Mouse (Mus musculus) heart, embryonic 15.5 days (tissue): ENCODE measurements around the gene Sytl1. TPM values are rescaled to one million over a fixed set of nuclear protein-coding genes. Genes with fewer than 3 reads are reported as not detected.

ENCODE experiments used
- ATAC-seq: fragments of 200-750 bp; cut with Nextera tagmentation; replicated peaks from 2 replicates; pipeline ENCODE4 v1.8.0; 2017; ENCODE audit warnings: low read depth, moderate TSS enrichment; ENCODE audit not compliant: insufficient number of reproducible peaks, insufficient read depth, low FRiP score
- H3K27ac ChIP-seq: fragments of 300-500 bp; sonication (generic); 2 replicates; pipeline ENCODE4 v1.5.1; 2015; ENCODE audit warnings: mild to moderate bottlenecking, inconsistent platforms
- H3K27me3 ChIP-seq: fragments of 300-500 bp; sonication (generic); 2 replicates; pipeline ENCODE4 v1.6.1; 2015; ENCODE audit warnings: inconsistent platforms
- H3K36me3 ChIP-seq: fragments of 300-500 bp; sonication (generic); 2 replicates; pipeline ENCODE4 v1.6.1; 2015; ENCODE audit warnings: mild to moderate bottlenecking, inconsistent platforms
- H3K4me1 ChIP-seq: fragments of 300-500 bp; sonication (generic); replicated peaks from 2 replicates; pipeline ENCODE4 v1.6.1; 2015; ENCODE audit warnings: inconsistent platforms
- H3K4me2 ChIP-seq: fragments of 300-500 bp; sonication (generic); 2 replicates; pipeline ENCODE4 v1.6.1; 2015; ENCODE audit warnings: inconsistent platforms, mild to moderate bottlenecking, moderate library complexity
- H3K4me3 ChIP-seq: fragments of 300-500 bp; sonication (generic); 2 replicates; pipeline ENCODE4 v1.5.1; 2015; ENCODE audit warnings: mild to moderate bottlenecking, inconsistent platforms
- H3K9ac ChIP-seq: fragments of 300-500 bp; sonication (generic); 2 replicates; pipeline ENCODE4 v1.6.1; 2015; ENCODE audit warnings: mild to moderate bottlenecking, inconsistent platforms
- H3K9me3 ChIP-seq: fragments of 300-500 bp; sonication (generic); replicated peaks from 2 replicates; pipeline ENCODE4 v1.6.1; 2016; ENCODE audit warnings: inconsistent platforms
- WGBS: fragments of 180-500 bp; shearing (Covaris S2); methylation state at CpG from one replicate; pipeline ENCODE4 v1.1.7; 2015; ENCODE audit warnings: mixed read lengths; 5-methylcytosine and 5-hydroxymethylcytosine counted together
- polyA plus RNA-seq: library from polyadenylated mRNA; unstranded; fragments of >200 nt; fragmentation: Nextera tagmentation; extraction: Ambion mirVana; gene quantifications from 2 replicates; pipeline ENCODE4 v1.2.1, GENCODE M21; 2015

Sytl1 gene
- polyA plus RNA-seq, 1 experiment from 2014 or later: 0.96 TPM

GRCm38 (mm10) chr4:133278482-133278881, 15.6 kb upstream of the Sytl1 start:
- WGBS: 84% methylated on average over 3 of the region's 3 CpGs
- Histone ChIP-seq H3K9ac (no peak overlapping the region), H3K27ac (peak overlapping the region; percentile 92), H3K4me1 (peaks cover 38% of the 10 kb centered on the region), H3K27me3 (no peaks in the 10 kb centered on the region), H3K9me3 (no peaks in the 10 kb centered on the region), H3K4me2 (peak overlapping the region; percentile 77), H3K36me3 (no peaks in the 10 kb centered on the region), H3K4me3 (no peak overlapping the region; the same call in 1 of the 2 replicates)
- ATAC-seq: no peak

- Histone ChIP-seq H3K9ac (peak overlapping the region; percentile 61), H3K27me3 (no peaks in the 10 kb centered on the region), H3K27ac (peak overlapping the region; percentile 92), H3K36me3 (no peaks in the 10 kb centered on the region), H3K4me2 (peak overlapping the region; percentile 77), H3K9me3 (no peaks in the 10 kb centered on the region), H3K4me3 (peak overlapping the region; percentile 67), H3K4me1 (peaks cover 38% of the 10 kb centered on the region)
- ATAC-seq: no peak
- WGBS: 19% methylated on average over 6 of the region's 6 CpGs
Measured at GRCm38 (mm10) chr4:133278067-133278466, 15.2 kb upstream of the Sytl1 start.

DNA sequence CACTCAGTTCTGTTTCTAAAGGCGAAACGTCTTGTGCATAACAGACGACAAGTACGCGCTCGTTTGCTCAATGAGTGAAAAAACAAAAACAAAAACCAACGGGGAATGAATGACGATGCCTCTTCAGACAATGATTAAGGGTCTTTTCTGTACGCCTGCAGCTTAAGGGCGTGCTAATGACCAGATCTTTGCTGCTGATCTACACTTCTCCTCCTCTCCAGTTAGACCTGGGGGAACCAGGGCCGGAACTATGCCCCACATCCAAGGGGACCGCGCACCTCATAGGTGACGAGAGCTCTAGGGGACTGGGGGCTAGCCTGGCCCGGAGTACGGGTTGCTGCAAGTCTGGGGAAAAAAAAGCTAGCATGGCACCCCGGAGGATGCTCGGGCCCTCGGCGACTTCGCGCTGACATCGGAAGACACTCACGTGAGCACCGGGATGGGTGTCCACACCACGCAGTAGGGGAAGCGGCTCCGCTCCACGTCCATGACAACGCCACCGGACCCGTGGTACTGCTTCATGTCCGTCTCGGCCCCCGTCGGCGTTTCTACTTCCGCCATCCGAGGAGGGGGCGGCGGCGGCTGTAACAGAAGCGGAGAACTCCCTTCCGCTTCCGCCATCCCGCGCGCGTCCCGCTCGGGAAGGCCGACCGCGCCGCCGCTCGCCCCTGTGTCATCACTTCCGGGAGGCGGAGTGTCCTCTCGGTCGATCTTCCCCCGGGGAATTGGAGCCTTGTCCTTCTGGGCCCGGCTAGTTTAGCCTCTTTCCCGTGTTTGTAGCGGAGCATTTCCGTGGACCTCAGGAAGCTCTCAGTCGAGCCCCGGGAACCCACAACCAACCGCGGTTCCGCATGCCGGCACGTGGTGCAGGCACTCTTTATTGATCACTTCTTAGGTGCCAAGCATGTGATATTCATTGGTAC, 14.5 kb upstream of the Sytl1 start, which contains the start of gene Tmem222:
Gene Tmem222 (minus strand): TSS at position 689 of the 923 bp plus-strand sequence.
- H3K4me2 ChIP-seq: peak within 1 kb of the TSS; percentile 77
- WGBS: under 1% methylated on average over 73 of the region's 73 CpGs
- peaks cover 34% of the 10 kb centered on the region for H3K4me1 ChIP-seq
- no peaks in the 10 kb centered on the region for H3K36me3 ChIP-seq
- peak; percentile 91 for ATAC-seq
- peak within 1 kb of the TSS; percentile 61 for H3K9ac ChIP-seq
- H3K4me3 ChIP-seq: peak within 1 kb of the TSS; percentile 67
- H3K9me3 ChIP-seq: no peaks in the 10 kb centered on the region
- no peaks in the 10 kb centered on the region for H3K27me3 ChIP-seq
- peak within 1 kb of the TSS; percentile 92 for H3K27ac ChIP-seq

DNA sequence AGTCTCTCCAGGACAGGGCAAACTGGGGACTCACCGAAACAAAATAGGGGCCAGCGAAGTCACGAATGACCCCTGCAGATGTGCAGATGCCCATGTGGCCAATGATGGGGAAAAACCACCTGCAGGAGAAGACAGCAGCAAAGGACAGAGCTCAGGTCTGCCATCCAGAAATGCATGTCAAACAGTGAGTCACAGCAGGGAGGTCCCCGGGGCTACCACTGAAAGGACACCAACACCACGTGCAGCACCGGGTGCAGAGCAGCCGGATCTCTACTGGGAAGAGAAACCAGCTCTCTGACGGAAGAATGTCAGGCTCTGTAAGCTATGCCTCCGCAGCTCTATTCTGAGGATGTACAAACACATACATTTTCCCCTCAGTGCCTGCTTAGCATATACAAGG, 8.0 kb upstream of the Sytl1 start:
- ATAC-seq: no peak
- Histone ChIP-seq H3K9ac (no peak overlapping the region), H3K36me3 (peaks cover 37% of the 10 kb centered on the region), H3K4me2 (no peak overlapping the region), H3K27me3 (no peaks in the 10 kb centered on the region), H3K4me3 (no peak overlapping the region), H3K27ac (no peak overlapping the region), H3K4me1 (peaks cover 11% of the 10 kb centered on the region), H3K9me3 (no peaks in the 10 kb centered on the region)
- 89% methylated on average over 9 of the region's 9 CpGs for WGBS

- no peak for ATAC-seq
- no peak overlapping the region for H3K27ac ChIP-seq
- peaks cover 50% of the 10 kb centered on the region for H3K36me3 ChIP-seq
- 76% methylated on average over 3 of the region's 3 CpGs for WGBS
- no peaks in the 10 kb centered on the region for H3K27me3 ChIP-seq
- H3K4me1 ChIP-seq: peaks cover 7% of the 10 kb centered on the region
- no peak overlapping the region for H3K9ac ChIP-seq
- H3K4me3 ChIP-seq: no peak overlapping the region
- H3K4me2 ChIP-seq: no peak overlapping the region
- no peaks in the 10 kb centered on the region for H3K9me3 ChIP-seq
Measured at GRCm38 (mm10) chr4:133269596-133269995, 6.7 kb upstream of the Sytl1 start.

- peaks cover 7% of the 10 kb centered on the region for H3K4me1 ChIP-seq
- 84% methylated on average over 3 of the region's 3 CpGs for WGBS
- no peak overlapping the region for H3K4me2 ChIP-seq
- H3K9ac ChIP-seq: no peak overlapping the region
- ATAC-seq: no peak
- H3K27me3 ChIP-seq: no peaks in the 10 kb centered on the region
- peaks cover 53% of the 10 kb centered on the region for H3K36me3 ChIP-seq
- no peak overlapping the region for H3K4me3 ChIP-seq
- no peaks in the 10 kb centered on the region for H3K9me3 ChIP-seq
- H3K27ac ChIP-seq: no peak overlapping the region
Measured at GRCm38 (mm10) chr4:133268931-133269330, 6.0 kb upstream of the Sytl1 start.

DNA sequence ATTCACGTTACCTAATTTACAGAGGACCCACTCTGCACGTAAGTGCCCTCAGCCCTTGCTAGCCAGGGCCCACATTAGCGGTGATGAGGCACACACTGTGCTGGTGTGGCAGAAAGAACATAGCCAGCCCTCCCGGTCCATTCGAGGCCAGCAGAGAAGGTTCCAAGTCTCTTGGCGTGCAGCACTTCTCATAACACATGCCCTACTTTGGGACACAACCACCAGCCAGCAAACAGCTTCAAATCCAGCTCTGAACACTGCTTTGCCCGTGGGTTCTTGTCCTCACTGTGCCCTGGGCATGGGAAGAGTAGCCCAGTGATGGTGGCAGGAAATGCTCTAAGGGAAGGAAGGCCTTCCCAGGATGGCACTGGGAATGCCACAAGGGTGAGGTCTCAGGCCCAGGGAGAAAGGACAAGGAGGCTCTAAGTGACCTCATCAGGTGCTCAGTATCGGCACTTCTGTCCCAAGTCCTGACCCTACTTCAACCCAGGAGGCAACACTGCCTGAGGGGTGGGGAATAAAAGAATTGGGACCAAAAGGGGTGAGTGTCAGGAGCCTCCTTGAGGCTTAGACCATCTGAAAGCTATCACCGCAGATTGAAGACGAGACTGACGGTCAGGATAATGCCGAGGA, 3.5 kb upstream of the Sytl1 start:
- Histone ChIP-seq H3K4me2 (no peak overlapping the region), H3K4me3 (no peak overlapping the region), H3K9ac (no peak overlapping the region), H3K27ac (no peak overlapping the region), H3K4me1 (peaks cover 4% of the 10 kb centered on the region), H3K9me3 (no peaks in the 10 kb centered on the region), H3K36me3 (peaks cover 53% of the 10 kb centered on the region), H3K27me3 (no peaks in the 10 kb centered on the region)
- ATAC-seq: no peak
- WGBS: 90% methylated on average over 12 of the region's 12 CpGs

DNA sequence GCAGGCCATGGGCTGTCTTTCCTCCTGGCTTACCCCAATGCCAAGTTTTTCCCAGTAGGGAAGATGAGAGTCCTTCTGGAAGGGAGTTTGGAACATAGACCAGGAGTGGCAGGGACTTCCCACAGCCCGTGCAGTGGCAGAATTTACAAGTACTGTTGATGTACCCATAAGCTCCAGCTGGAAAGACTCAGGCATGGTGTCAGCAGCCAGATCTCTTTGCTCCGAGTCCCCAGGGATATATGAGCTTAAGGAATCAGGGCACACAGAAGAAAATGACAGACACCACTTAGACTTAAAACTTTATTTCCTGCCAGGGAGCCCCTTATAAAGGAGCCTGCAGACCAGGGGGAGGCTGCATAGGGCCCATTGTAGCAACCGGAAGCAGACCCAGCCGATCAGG, 2.8 kb upstream of the Sytl1 start:
- H3K27me3 ChIP-seq: no peaks in the 10 kb centered on the region
- H3K4me1 ChIP-seq: peaks cover 4% of the 10 kb centered on the region
- no peak overlapping the region for H3K27ac ChIP-seq
- no peaks in the 10 kb centered on the region for H3K9me3 ChIP-seq
- no peak for ATAC-seq
- H3K9ac ChIP-seq: no peak overlapping the region
- WGBS: 85% methylated on average over 4 of the region's 4 CpGs
- no peak overlapping the region for H3K4me2 ChIP-seq
- H3K4me3 ChIP-seq: no peak overlapping the region
- H3K36me3 ChIP-seq: peaks cover 53% of the 10 kb centered on the region

- Histone ChIP-seq H3K27ac (no peak overlapping the region), H3K9me3 (no peaks in the 10 kb centered on the region), H3K4me3 (no peak overlapping the region), H3K36me3 (peaks cover 49% of the 10 kb centered on the region), H3K9ac (no peak overlapping the region), H3K4me1 (peaks cover 4% of the 10 kb centered on the region), H3K4me2 (no peak overlapping the region), H3K27me3 (no peaks in the 10 kb centered on the region)
- WGBS: 82% methylated on average over 3 of the region's 3 CpGs
- ATAC-seq: no peak
Measured at GRCm38 (mm10) chr4:133265297-133265696, 2.4 kb upstream of the Sytl1 start.

DNA sequence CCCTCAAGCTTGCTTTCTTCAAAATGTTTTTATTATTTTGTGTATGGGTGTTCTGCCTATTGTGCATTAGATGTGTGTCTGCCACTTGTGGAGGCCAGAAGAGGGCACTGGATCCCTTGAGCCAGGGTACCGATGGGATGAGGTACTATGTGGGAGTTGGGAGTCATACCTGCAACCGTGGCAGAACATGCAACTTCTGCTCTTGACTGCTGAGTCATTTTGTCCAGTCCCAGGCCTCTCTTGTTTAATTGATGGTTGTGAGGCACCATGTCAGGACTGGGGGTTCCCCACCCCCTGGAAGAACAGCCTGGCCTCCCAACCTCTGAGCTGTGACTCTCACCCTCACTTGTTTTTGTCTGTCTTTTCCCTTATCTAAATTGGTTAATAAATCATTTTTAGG, 1.6 kb upstream of the Sytl1 start:
- H3K36me3 ChIP-seq: peaks cover 49% of the 10 kb centered on the region
- 91% methylated on average over 2 of the region's 2 CpGs for WGBS
- H3K9me3 ChIP-seq: no peaks in the 10 kb centered on the region
- no peak overlapping the region for H3K9ac ChIP-seq
- H3K4me1 ChIP-seq: no peaks in the 10 kb centered on the region; the same call in none of the 2 replicates
- no peak overlapping the region for H3K4me3 ChIP-seq
- H3K4me2 ChIP-seq: no peak overlapping the region
- no peak overlapping the region for H3K27ac ChIP-seq
- H3K27me3 ChIP-seq: no peaks in the 10 kb centered on the region
- ATAC-seq: no peak

GRCm38 (mm10) chr4:133263756-133264155, 843 bp upstream of the Sytl1 start:
- H3K9me3 ChIP-seq: no peaks in the 10 kb centered on the region
- WGBS: 88% methylated on average over 5 of the region's 5 CpGs

More at GRCm38 (mm10) chr4:133263756-133264155, 843 bp upstream of the Sytl1 start:
- Histone ChIP-seq H3K36me3 (peaks cover 44% of the 10 kb centered on the region), H3K4me1 (no peaks in the 10 kb centered on the region), H3K4me3 (no peak overlapping the region), H3K9ac (no peak overlapping the region), H3K27me3 (0 out of 2 replicates have a peak, but pooled peaks cover 4% of the 10 kb centered on the region), H3K4me2 (no peak overlapping the region), H3K27ac (no peak overlapping the region)
- ATAC-seq: no peak
